Mouse (Mus musculus) ovary, postnatal 36 days (tissue): ENCODE data around the gene Lmtk2.

Experiments used
- DNase-seq: peaks from one replicate; pipeline ENCODE4 v3.0.0; 2022; ENCODE audit warnings: low spot score, mixed read lengths

The Lmtk2 gene

DNA sequence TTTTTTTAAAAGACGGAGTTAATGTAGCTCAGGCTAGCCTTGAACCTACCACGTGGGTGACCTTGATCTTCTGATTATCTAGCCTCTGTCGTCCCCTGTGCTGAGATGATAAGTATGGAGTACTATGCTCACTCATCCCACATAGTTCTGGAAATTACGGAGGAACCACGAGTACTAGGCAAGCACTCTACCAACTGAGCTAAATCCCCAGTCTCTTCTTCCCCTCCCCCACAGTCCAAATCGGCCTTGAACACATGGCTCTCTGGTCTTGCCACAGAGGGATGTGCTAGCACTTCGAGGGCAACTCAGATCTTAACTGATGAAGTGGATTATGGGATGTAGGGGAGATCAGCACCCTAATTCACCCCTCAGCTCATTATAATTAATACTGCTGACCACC lies 117.8 kb downstream of the Lmtk2 start:
- DNase-seq: no peak

DNA sequence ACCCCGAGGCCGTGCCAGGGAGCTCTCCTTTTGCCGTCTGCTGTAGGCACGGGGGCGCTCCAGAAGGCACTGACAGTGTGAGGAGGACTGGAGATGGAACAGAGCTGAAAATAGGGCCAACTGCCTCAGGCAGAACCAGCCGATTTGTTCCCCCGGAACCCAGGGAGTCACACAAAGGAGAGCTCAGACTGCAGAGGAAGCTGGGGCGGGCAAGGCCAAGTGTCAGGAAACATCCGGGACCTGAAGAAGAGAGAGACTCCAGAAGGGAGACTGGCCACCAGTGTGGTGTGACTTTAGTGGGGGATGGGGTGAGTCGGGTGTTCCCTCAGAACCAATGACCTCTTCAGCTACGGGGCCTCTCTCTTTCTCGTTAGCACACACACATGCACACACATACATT lies 119.1 kb downstream of the Lmtk2 start:
- DNase-seq: no peak

DNA sequence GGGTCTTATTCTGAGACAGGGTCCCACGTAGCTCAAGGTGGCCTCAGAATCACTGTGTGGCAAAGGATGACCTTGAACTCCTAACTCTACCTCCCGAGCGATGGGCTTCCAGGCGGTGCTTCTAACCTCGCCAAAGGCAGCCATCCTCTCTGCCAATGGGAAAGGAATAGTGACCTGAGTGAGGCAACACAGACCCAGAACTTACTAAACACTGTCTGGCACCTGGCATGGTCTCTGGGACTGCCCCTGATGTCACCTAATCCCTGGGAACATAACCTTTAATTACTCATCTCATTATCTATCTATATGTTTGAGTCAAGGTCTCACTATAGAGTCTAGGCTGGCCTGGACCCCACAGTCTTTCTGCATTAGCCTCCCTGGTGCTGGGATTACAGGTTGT lies 119.7 kb downstream of the Lmtk2 start:
- DNase-seq: no peak

DNA sequence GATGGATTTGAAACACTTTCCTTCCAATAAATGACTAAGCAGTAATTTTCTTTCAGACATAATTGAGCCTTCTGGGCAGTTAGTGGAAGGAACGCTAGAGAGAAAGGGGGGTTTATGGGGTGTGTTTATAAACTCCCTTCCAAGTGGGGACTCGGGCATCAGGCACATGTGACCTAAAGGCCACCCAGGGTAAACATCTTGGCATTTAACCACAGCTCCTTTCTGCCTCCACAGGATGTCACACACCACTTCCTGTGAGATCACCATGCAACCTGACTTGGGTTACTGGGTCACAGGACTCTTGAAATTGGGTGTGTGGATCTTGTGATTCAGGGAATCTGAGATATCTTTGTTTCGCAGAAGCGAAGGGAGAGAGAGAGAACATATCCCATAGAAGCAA lies 121.1 kb downstream of the Lmtk2 start:
- no peak for DNase-seq

DNA sequence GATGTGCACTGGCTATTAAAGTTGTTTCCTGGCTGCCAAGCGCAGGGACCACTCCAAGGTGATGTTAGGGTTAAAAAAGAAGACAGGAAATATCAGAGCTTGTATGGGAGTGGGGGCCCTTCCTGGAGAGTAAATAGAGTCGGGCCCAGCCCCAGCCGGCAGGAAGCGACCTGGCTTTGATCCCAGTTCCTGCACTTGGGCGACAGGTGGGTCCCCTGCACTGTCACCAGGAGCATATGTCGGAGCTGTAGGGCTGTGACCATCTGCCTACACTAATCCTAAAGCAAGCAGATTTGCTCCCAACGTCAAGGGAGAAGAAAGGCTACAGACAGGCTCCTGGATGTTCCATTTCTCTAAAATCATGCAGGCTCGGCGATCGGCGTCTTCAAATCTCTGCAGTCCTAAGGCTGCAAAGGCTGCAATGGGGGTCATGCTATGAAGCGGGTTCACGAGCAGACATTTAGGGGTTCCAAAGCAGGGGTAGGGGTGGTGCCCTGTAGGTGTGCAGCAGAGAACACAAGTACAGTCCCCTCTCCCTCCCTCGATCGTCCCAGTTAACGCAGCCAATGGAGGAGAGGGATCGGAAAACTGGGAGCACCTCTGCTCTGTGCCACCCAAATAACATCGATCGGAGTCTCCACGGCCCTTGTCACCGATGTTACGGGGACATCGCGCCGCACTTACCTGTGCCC lies 122.7 kb downstream of the Lmtk2 start:
- no peak for DNase-seq

DNA sequence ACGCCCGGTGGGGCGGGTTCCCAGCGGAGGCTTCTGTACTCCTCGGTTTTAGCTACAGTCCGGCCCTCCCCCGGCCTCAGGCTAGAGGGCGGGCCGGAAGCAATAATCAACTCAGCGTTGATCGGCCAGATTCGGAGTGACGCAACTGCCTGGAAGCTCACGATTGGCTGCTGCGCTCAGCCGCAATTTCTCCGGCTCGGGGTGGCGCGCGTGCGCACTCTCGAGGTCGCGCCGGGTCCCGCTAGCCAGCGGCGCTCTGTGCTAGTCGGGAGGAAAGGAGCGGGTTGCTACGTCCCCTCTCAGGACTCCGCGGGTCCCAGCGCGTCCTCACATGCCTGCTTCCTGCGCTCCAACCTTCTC lies 123.2 kb downstream of the Lmtk2 start, which contains the start of gene Tecpr1:
Gene Tecpr1 (minus strand): TSS at position 113 of the 360 bp plus-strand sequence.
- DNase-seq: peak; percentile 94

DNA sequence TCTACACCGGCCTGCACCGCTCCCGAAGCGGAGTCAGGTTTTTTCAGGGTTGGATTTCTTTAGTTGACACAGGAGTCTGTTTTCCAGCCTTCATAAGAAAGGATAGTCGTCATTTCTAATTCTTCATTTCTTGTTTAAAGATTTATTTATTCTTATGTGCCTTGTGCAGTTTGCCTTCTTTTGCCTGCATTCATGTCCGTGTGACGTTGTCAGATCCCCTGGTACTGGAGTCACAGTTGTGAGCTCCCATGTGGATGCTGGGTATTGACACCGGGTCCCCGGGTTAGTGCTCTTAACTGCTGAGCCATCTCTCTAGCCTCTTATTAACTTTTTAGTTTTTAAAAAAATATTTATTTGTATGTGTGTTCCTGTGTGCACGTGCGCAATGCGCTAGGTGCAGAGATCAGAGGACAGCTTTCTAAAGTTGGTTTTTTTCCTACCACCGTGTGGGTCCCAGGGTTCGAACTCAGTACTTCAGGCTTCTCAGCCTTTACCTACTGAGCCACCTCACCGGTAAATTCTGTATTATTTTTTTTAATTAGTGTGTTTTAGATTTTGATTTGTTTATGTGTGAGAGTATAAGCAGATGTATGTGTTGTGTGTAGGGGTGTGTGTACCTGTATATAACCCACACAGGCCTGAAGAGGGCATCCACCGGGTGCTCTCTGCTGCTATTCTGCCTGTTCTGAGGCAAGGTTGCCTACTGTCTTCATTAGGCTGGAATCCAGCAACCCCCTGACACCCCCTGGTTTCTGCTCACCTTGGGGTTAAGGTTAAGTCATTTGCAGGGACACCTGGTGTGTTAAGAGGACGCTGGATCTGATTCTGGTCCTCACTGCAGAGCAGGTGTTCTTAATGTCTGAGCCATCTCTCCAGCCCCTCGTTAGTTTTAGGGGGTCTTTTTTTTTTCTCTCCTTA lies 123.9 kb downstream of the Lmtk2 start:
- DNase-seq: no peak

DNA sequence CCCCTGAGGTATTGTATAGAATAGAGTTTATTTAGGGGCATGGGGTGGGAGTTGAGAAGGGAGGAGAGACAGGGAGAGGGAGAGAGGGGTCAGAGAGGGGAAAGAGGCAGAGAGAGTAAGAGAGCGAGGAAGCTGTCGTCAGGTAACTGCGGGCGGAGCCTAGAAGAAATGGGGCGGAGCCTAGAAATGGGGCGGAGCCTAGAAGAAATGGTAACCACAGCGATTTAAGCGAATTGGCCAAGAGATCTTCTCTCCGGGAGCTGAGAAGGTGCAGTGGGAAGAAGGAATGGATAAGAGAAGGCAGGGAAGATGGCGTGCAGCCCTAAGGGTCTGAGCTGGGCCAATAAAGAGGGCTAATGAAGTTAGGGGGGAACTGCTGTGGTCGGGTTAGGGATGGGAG lies 126.0 kb downstream of the Lmtk2 start:
- no peak for DNase-seq

DNA sequence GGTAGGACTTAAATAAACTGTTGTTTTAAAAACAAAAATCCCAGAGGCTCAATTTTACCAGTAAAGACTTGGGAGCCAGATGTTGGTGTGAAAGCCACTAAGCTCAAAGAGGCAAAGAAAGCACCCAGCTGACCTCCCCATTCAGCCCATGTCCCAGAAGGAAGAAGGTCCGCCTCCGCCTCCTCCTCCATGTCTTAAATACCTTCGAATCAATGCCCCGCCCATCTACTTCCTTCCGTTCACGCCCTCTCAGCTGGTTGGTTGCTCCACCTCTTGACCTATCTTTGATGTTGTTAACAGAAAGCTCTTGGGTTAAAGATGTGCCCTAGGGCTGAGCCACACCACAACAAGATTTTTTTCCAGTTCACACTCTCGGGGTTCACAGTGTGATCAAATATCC lies 130.0 kb downstream of the Lmtk2 start:
- no peak for DNase-seq

DNA sequence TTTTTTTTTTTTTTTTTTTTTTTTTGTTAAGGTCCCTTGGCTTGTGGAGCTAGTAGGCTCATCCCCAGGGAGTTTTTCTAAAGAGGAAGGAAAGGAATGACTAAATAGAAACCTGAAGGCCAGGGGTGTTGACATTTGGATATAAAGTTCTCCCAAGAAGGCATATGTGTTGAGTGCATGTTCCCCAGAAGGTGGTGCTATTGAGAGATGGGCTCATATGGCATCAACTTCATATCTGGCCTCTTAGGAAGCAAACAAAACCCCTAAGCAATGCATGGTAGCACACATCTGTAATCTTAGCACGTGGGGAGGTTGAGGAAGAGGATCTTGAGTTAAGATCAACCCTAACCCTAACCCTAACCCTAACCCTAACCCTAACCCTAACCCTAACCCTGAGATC lies 131.2 kb downstream of the Lmtk2 start:
- no peak for DNase-seq

DNA sequence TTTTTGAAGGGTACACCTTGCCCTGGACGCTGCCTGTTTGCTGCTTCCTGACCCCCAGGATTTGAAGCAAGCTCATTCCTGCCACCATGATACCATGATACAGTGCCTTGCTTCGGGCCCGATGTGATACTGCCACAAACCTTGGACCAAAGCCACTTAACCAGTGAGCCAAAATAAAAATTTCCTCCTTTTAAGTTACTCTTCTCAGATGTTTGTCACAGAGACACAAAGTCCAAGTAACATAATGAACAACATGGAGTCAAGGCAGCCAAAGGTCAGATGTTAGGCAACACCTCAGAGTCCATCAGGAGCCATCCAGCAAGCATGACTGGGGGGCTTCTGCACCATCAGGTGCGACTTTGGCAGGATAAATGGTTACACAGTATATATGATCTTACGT lies 132.3 kb downstream of the Lmtk2 start:
- no peak for DNase-seq

DNA sequence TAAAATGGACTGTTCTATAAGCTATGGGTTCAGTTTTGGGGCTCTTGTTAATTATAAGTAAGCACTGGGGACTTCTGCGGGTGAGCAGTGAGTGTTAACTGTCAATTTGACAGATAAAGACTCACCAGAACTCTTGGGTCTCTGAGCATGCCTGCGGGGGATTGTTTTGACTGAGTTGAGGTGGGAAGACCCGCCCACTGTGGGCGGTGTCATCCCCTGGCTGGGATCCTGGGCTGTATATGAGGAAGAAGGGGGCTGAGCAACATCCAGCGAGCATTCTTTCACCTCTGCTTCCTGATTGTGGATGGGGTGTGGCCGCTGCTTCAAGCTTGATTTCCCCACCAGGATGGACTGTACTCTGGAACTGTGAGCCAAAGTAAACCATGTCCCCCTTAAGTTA lies 134.0 kb downstream of the Lmtk2 start:
- DNase-seq: no peak

DNA sequence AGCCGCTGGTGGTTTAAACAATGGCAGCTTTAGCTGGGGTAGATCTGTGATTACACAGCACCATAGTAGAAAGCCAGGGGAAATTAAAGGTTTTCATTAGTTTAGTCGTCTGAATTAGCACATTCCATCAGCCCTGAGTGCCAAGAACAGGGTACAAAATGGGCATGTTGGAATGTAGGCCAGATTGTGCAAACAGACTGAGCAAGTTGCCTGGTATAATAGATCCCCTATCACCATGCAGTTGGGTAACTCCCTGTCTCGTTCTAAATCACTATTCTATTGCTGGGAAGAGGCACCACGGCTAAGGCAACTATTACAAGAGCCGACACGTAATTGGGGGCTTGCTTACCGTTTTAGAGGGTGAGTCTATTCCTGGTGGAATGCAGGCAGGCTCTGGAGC lies 134.5 kb downstream of the Lmtk2 start:
- DNase-seq: no peak
